Mouse (Mus musculus) Patski (cell line): ENCODE measurements around the gene Cep135. TPM values are rescaled to one million over a fixed set of nuclear protein-coding genes. Genes with fewer than 3 reads are reported as not detected.

Experiments used
- ATAC-seq: fragments of 100-300 bp; one replicate; pipeline ENCODE4 v1.8.0; 2021
- CTCF ChIA-PET: fragments of 350-600 bp; sonication (Branson Sonifier 250); formaldehyde crosslinking; loops from one replicate; lab custom pipeline; 2022; ENCODE audit warnings: inconsistent platforms; lab: Charles Lee
- POLR2A ChIA-PET: fragments of 350-600 bp; sonication (Branson Sonifier 250); formaldehyde crosslinking; loops from one replicate; lab custom pipeline; 2022; ENCODE audit warnings: antibody characterized with exemption, inconsistent platforms; lab: Charles Lee
- DNase-seq: peaks from one replicate; pipeline ENCODE4 v3.0.0-alpha.2; 2011; ENCODE audit warnings: low read depth, low spot score
- H3K27me3 ChIP-seq: fragments of 371-371 bp; one replicate; pipeline ENCODE4 v1.5.1; 2021
- CTCF ChIP-seq: fragments of 100-300 bp; IDR thresholded peaks from one replicate; pipeline ENCODE4 v1.5.1; 2021
- in situ Hi-C: fragments of 300-500 bp; cut with MboI; formaldehyde crosslinking; loops from 3 replicates; pipeline ENCODE4 v1.11.1; 2018; ENCODE audit warnings: low pct_unique_long_range_greater_than_20kb, mixed read lengths
- polyA plus RNA-seq: library from polyadenylated mRNA; unstranded; gene quantifications from one replicate; pipeline ENCODE4 v1.2.3, GENCODE M21; 2021

Gene Cep135
- polyA plus RNA-seq: 10.1 TPM

DNA sequence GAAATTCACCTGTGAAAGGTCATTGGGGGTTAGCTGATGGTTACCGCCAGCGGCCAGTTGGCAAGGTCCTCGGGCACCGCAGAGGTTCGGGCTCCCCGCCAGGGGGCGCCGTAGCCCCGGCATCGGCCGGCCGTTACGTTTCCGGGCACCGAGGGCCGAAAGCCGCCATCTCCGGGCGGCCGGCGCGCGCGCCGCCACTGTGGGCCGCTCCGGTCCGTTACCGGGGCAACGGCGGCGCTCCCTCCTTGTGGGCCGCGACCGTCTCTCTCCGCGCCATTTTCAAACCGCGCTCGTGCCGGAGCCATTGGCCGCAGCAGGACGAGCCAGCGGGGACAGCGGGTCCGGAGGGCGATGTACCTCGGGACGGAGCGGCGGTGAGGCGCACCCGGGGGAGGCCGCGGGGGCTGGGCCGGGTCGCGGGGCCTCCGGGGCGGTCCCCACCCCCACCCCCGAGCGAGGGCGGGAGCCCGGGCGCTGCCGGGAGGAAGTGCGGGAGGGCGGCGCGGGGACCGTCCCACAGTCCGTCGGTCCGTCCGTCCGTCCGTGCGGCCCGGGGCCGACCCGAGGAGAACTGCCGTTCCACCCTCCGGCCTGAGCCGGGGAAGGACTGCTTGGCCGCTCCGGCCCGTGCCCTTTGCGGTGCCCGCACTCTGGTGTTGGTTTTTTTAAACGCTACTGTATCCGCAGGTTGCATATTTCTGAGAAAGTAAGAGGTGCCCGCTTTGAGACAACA, at the start of gene Cep135:
Gene Cep135, plus strand, starts transcription at position 148 of the 733 bp plus-strand sequence.
- ChIA-PET POLR2A (no interaction called here), CTCF (interaction anchor here (0.9 to 2.1 kb wide), 8 partner anchors 11 to 775 kb away, joined by 3 to 6 read pairs (median 4); no protein-coding TSS in a partner anchor)
- ATAC-seq: peak; percentile 98
- no peaks in the 10 kb centered on the region for H3K27me3 ChIP-seq
- TF ChIP-seq CTCF: peak; percentile 100
- DNase-seq: peak; percentile 25
- in situ Hi-C loops: loop anchor here (5.0 to 10.0 kb wide), 2 partner anchors 254 to 366 kb away; partner anchors contain the start of genes Paics and Ppat

DNA sequence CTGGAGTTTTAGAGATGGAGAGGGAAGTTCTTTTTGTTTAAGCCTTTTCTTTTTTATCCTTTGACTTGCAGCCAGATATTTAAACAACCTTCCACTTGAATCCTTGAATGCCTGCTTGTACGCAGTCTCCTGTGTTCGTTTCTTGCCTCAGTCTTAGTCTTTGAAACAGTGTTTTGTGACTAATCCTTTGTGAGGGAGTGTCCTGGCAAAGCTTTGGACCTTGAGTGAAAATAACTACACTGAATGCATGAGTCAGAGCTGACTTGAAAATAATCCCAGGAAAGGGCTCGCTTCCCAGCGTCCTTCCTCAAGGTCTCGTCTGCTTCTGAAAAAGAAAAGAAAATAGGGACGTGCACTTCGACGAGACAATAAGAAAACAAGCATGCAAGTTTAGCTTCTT, 48.3 kb upstream of the Cep135 start:
- ChIA-PET CTCF (interaction anchor here (0.8 to 1.8 kb wide), 9 partner anchors 8 to 274 kb away, joined by 3 to 8 read pairs (median 5); no protein-coding TSS in a partner anchor), POLR2A (no interaction called here)
- DNase-seq (peak; percentile 58), ATAC-seq (peak; percentile 86)
- in situ Hi-C loops: no loop called here
- TF ChIP-seq CTCF: no peak
- H3K27me3 ChIP-seq: no peaks in the 10 kb centered on the region

DNA sequence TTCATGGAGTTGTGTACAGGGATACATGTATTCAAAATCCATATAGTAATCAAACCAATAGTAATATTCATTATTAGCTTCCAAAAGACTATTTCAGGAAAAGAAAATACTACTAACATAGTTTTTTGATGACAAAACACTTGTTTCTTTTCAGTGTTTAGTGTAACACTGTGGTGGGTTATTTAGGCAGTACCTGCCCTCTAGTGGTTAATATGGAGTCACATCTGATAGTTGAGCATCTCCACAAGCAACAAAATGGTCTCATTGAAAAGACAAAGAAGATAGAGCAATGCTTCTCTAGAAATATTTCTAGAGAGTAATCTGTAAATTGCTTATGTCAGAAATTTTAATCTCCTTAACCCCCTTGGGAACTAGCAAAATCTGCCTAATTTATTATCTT, 47.7 kb upstream of the Cep135 start:
- peak; percentile 76 for ATAC-seq
- no peaks in the 10 kb centered on the region for H3K27me3 ChIP-seq
- POLR2A ChIA-PET: no interaction called here
- in situ Hi-C loops: no loop called here
- peak; percentile 47 for TF ChIP-seq CTCF
- CTCF ChIA-PET: interaction anchor here (0.8 to 1.8 kb wide), 9 partner anchors 9 to 275 kb away, joined by 3 to 8 read pairs (median 5); no protein-coding TSS in a partner anchor
- peak; percentile 6 for DNase-seq

- CTCF ChIA-PET: interaction anchor here (0.7 to 1.5 kb wide), 2 partner anchors 15 to 333 kb away, joined by 3 read pairs; no protein-coding TSS in a partner anchor
- DNase-seq (no peak), ATAC-seq (no peak)
- no peaks in the 10 kb centered on the region for H3K27me3 ChIP-seq
- POLR2A ChIA-PET: no interaction called here
- no peak for TF ChIP-seq CTCF
- in situ Hi-C loops: no loop called here
These were observed 45.3 kb upstream of the Cep135 start for GRCm38 (mm10) chr5:76543200-76543599.

GRCm38 (mm10) chr5:76550426-76550825, 38.1 kb upstream of the Cep135 start:
- CTCF ChIA-PET: interaction anchor here (1.7 kb wide), 1 partner anchor 10 kb away, joined by 5 read pairs; no protein-coding TSS in a partner anchor
- in situ Hi-C loops: no loop called here
- POLR2A ChIA-PET: no interaction called here
- ATAC-seq: no peak
- no peak for DNase-seq
- no peak for TF ChIP-seq CTCF
- H3K27me3 ChIP-seq: no peaks in the 10 kb centered on the region

DNA sequence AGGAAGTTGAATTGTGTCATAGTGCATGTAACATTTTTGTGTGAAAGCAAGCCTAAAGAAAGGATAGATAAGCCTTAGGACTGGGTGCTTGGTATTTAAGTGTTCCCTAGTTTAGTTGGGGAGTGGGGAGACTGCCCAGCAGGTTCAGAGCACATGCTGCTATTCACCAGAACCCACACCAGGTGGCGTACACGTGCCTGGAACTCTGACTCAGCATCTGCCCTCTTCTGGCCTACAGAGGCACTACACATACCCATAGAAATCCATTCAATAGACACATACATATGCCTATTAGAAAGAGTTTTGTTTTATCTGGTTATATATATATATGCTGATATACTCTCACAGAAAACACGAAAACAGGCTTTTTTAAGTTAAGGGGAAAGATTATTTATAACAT, 23.2 kb upstream of the Cep135 start:
- DNase-seq (no peak), ATAC-seq (peak; percentile 65)
- in situ Hi-C loops: no loop called here
- no peaks in the 10 kb centered on the region for H3K27me3 ChIP-seq
- TF ChIP-seq CTCF: peak; percentile 98
- ChIA-PET CTCF (interaction anchor here (0.8 to 2.3 kb wide), 5 partner anchors 9 to 30 kb away, joined by 3 to 7 read pairs (median 3); no protein-coding TSS in a partner anchor), POLR2A (no interaction called here)

GRCm38 (mm10) chr5:76574251-76574650, 14.2 kb upstream of the Cep135 start:
- ATAC-seq (no peak), DNase-seq (no peak)
- CTCF ChIA-PET: no interaction called here
- TF ChIP-seq CTCF: no peak
- POLR2A ChIA-PET: no interaction called here
- no peaks in the 10 kb centered on the region for H3K27me3 ChIP-seq
- in situ Hi-C loops: no loop called here

DNA sequence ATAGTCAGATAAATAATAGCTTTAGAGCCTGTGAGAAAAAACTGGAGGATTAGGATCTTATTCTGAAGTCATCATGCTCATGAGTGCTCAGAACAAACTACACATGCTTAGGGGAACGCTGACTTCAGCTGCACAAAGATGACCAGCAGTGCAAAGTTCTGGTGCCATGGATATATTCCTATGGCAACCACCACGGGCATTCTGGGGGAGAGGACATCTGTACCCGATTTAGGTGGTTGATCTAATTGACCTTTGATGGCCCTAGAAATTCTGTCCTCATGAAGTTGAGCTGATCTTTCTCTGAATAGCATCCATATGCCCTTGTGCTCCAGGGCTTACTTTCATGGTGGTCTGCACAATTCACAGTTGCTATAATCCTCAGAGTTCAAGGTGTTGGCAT, 11.5 kb upstream of the Cep135 start:
- ATAC-seq: no peak
- TF ChIP-seq CTCF: no peak
- H3K27me3 ChIP-seq: no peaks in the 10 kb centered on the region
- in situ Hi-C loops: no loop called here
- CTCF ChIA-PET: interaction anchor here (1.0 to 1.5 kb wide), 2 partner anchors 18 to 20 kb away, joined by 3 read pairs; no protein-coding TSS in a partner anchor
- POLR2A ChIA-PET: no interaction called here
- no peak for DNase-seq

GRCm38 (mm10) chr5:76585378-76585777, 3.1 kb upstream of the Cep135 start:
- POLR2A ChIA-PET: no interaction called here
- H3K27me3 ChIP-seq: no peaks in the 10 kb centered on the region
- TF ChIP-seq CTCF: no peak
- ATAC-seq (no peak), DNase-seq (no peak)
- in situ Hi-C loops: loop anchor here (5.0 to 10.0 kb wide), 2 partner anchors 257 to 369 kb away; partner anchors contain the start of genes Paics and Ppat
- CTCF ChIA-PET: no interaction called here

DNA sequence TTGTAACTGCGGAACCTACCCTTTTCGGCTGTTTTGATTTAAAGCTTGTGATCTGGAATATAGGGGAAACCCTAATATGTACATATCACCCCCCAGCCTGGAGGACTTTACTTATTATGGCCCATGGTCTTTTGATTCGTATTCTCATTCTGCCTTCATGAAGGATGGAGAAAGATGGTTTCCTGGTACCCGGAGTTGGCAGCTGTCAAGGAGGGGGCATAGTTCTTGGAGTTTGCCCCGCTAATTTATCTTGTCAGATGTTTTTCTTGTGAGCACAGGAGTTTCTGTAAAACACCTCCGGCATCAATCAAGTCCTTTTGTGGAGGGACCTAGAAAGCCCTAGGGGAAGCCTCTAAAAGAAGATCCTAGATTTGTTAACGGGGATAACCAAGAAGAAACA, 813 bp downstream of the Cep135 start:
- ATAC-seq (no peak), DNase-seq (no peak)
- in situ Hi-C loops: loop anchor here (5.0 to 10.0 kb wide), 2 partner anchors 253 to 365 kb away; partner anchors contain the start of genes Paics and Ppat
- CTCF ChIA-PET: interaction anchor here (1.1 to 1.4 kb wide), 2 partner anchors 11 to 26 kb away, joined by 3 to 6 read pairs; no protein-coding TSS in a partner anchor
- H3K27me3 ChIP-seq: no peaks in the 10 kb centered on the region
- POLR2A ChIA-PET: no interaction called here
- TF ChIP-seq CTCF: no peak

DNA sequence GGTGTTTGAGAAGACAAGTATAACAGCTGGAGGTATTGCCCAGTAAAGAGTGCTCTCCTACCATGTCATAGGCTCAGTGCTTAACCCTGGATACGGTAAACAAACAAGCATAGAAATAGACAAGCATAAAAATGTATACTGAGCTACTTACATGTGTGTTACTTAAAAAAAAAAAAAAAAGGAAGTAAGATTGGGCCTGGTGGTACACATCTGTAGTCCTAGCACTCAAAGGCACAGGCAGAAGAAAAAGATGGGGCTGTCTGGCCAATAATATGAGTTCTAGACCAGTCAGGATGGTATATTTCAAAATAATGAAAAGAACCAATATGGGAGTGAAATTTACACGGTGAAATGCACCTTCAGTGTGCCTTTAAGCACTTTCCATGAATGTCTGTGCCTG, 1.5 kb downstream of the Cep135 start:
- no peak for DNase-seq
- ATAC-seq: no peak
- ChIA-PET POLR2A (no interaction called here), CTCF (interaction anchor here (1.1 to 1.4 kb wide), 3 partner anchors 9 to 26 kb away, joined by 3 to 6 read pairs (median 3); no protein-coding TSS in a partner anchor)
- H3K27me3 ChIP-seq: no peaks in the 10 kb centered on the region
- in situ Hi-C loops: no loop called here
- TF ChIP-seq CTCF: no peak
